Mouse (Mus musculus) CH12.LX (cell line): ENCODE results near the gene Polr3c. TPM values are rescaled to one million over a fixed set of nuclear protein-coding genes. Genes with fewer than 3 reads are reported as not detected.

Experiments used
- DNase-seq: peaks from one replicate; pipeline ENCODE4 v3.0.0-alpha.2; 2013; ENCODE audit errors: extremely low read depth
- H3K27ac ChIP-seq: 2 replicates; pipeline ENCODE4 v1.5.1; 2012; ENCODE audit warnings: low read depth, mild to moderate bottlenecking, control low read depth, moderate library complexity; ENCODE audit not compliant: insufficient read depth
- H3K27me3 ChIP-seq: replicated peaks from 2 replicates; pipeline ENCODE3; 2012; ENCODE audit warnings: inconsistent platforms
- H3K36me3 ChIP-seq, 2 experiments: replicated peaks in 1 of 2; 2 replicates each; pipeline versions ENCODE3 to v1.6.1; 2012; ENCODE audit warnings: inconsistent platforms in 1 of 2, low read length in 1 of 2, mild to moderate bottlenecking in 1 of 2, mixed read lengths in 1 of 2, moderate library complexity in 1 of 2; ENCODE audit not compliant: control insufficient read depth in 1 of 2, insufficient read depth in 1 of 2
- H3K4me1 ChIP-seq, 2 experiments: 2 replicates each; pipeline ENCODE4 v1.6.1; 2012; ENCODE audit warnings: inconsistent platforms in 1 of 2, moderate library complexity in 1 of 2; ENCODE audit not compliant: insufficient read depth in 2 of 2, control insufficient read depth in 1 of 2
- H3K4me2 ChIP-seq: 2 replicates; pipeline ENCODE4 v1.6.1; 2012; ENCODE audit warnings: low read depth, mild to moderate bottlenecking, control low read depth; ENCODE audit not compliant: poor library complexity, insufficient read depth, severe bottlenecking
- H3K4me3 ChIP-seq, 3 experiments: fragments of 150-350 bp in 1 of 3; sonication (generic) in 1 of 3; replicated peaks in 1 of 3; 2 replicates each; pipeline versions ENCODE3 to v1.5.1; 2011 to 2012; ENCODE audit warnings: low read depth in 2 of 3, low read length in 2 of 3, mild to moderate bottlenecking in 2 of 3, moderate library complexity in 2 of 3, control low read depth in 1 of 3, improper control_type of control experiment in 1 of 3, inconsistent platforms in 1 of 3, mixed read lengths in 1 of 3; ENCODE audit not compliant: poor library complexity in 1 of 3
- H3K79me2 ChIP-seq: replicated peaks from 2 replicates; pipeline ENCODE4 v1.6.1; 2012; ENCODE audit warnings: mild to moderate bottlenecking, moderate library complexity; ENCODE audit not compliant: control insufficient read depth, poor library complexity, insufficient read depth, severe bottlenecking; ENCODE audit errors: extremely low read depth
- H3K9ac ChIP-seq: 2 replicates; pipeline ENCODE4 v1.6.1; 2012; ENCODE audit warnings: low read depth, mild to moderate bottlenecking, control low read depth, moderate library complexity; ENCODE audit not compliant: insufficient read depth
- H3K9me3 ChIP-seq: replicated peaks from 2 replicates; pipeline ENCODE3; 2012; ENCODE audit warnings: low read length, inconsistent platforms, mixed read lengths
- CHD1 ChIP-seq: IDR thresholded peaks from 2 replicates; pipeline ENCODE4 v1.6.1; 2012; ENCODE audit warnings: low read depth, low read length, improper control_type of control experiment, inconsistent platforms
- CTCF ChIP-seq, 2 experiments: IDR thresholded peaks in 1 of 2; conservative IDR thresholded peaks in 1 of 2; 2 replicates each; pipeline ENCODE4 v1.5.1; 2011 to 2012; ENCODE audit warnings: low read depth in 2 of 2, low read length in 2 of 2, improper control_type of control experiment in 1 of 2, inconsistent platforms in 1 of 2, mild to moderate bottlenecking in 1 of 2, moderate library complexity in 1 of 2
- ELF1 ChIP-seq: IDR thresholded peaks from 2 replicates; pipeline ENCODE4 v1.6.1; 2014; ENCODE audit warnings: low read depth, mild to moderate bottlenecking, inconsistent platforms, low read length, improper control_type of control experiment
- EP300 ChIP-seq: IDR thresholded peaks from 2 replicates; pipeline ENCODE4 v1.6.1; 2011; ENCODE audit warnings: low read length, improper control_type of control experiment
- ETS1 ChIP-seq: conservative IDR thresholded peaks from 2 replicates; pipeline ENCODE4 v1.6.1; 2012; ENCODE audit warnings: low read depth, mild to moderate bottlenecking, inconsistent platforms, low read length, improper control_type of control experiment, moderate library complexity
- GABPA ChIP-seq: IDR thresholded peaks from 2 replicates; pipeline ENCODE4 v1.6.1; 2012; ENCODE audit warnings: low read depth, low read length, improper control_type of control experiment, inconsistent platforms; ENCODE audit not compliant: insufficient replicate concordance
- HCFC1 ChIP-seq: IDR thresholded peaks from 2 replicates; pipeline ENCODE4 v1.6.1; 2012; ENCODE audit warnings: low read depth, mild to moderate bottlenecking, inconsistent platforms, low read length, improper control_type of control experiment
- JUN ChIP-seq: IDR thresholded peaks from 2 replicates; pipeline ENCODE4 v1.6.1; 2011; ENCODE audit warnings: low read depth, mild to moderate bottlenecking, low read length, improper control_type of control experiment, moderate library complexity; ENCODE audit not compliant: insufficient read depth
- MEF2A ChIP-seq: IDR thresholded peaks from 2 replicates; pipeline ENCODE4 v1.6.1; 2014; ENCODE audit warnings: low read depth, mild to moderate bottlenecking, inconsistent platforms, low read length, improper control_type of control experiment, borderline replicate concordance
- MXI1 ChIP-seq: IDR thresholded peaks from 2 replicates; pipeline ENCODE4 v1.6.1; 2011; ENCODE audit warnings: mild to moderate bottlenecking, low read depth, low read length, improper control_type of control experiment
- NELFE ChIP-seq: IDR thresholded peaks from 2 replicates; pipeline ENCODE4 v1.6.1; 2011; ENCODE audit warnings: low read depth, low read length, improper control_type of control experiment
- NRF1 ChIP-seq: IDR thresholded peaks from 2 replicates; pipeline ENCODE4 v1.6.1; 2014; ENCODE audit warnings: low read depth, mild to moderate bottlenecking, inconsistent platforms, low read length, improper control_type of control experiment, moderate library complexity
- POLR2A ChIP-seq: IDR thresholded peaks from 2 replicates; pipeline ENCODE4 v1.6.1; 2011; ENCODE audit warnings: low read depth, mild to moderate bottlenecking, improper control_type of control experiment, low read length
- RCOR1 ChIP-seq: conservative IDR thresholded peaks from 2 replicates; pipeline ENCODE4 v1.6.1; 2012; ENCODE audit warnings: low read depth, mild to moderate bottlenecking, inconsistent platforms, low read length, improper control_type of control experiment
- SIN3A ChIP-seq: IDR thresholded peaks from 2 replicates; pipeline ENCODE4 v1.6.1; 2012; ENCODE audit warnings: low read length, improper control_type of control experiment, inconsistent platforms
- SMC3 ChIP-seq: IDR thresholded peaks from 2 replicates; pipeline ENCODE4 v1.6.1; 2011; ENCODE audit warnings: low read depth, low read length, improper control_type of control experiment
- TBP ChIP-seq: conservative IDR thresholded peaks from 2 replicates; pipeline ENCODE4 v1.6.1; 2011; ENCODE audit warnings: low read depth, low read length, improper control_type of control experiment
- TCF12 ChIP-seq: IDR thresholded peaks from 2 replicates; pipeline ENCODE4 v1.6.1; 2014; ENCODE audit warnings: low read depth, mild to moderate bottlenecking, inconsistent platforms, low read length, improper control_type of control experiment
- UBTF ChIP-seq: IDR thresholded peaks from 2 replicates; pipeline ENCODE4 v1.6.1; 2012; ENCODE audit warnings: low read depth, mild to moderate bottlenecking, inconsistent platforms, low read length, improper control_type of control experiment, moderate library complexity
- USF1 ChIP-seq: IDR thresholded peaks from 2 replicates; pipeline ENCODE4 v1.6.1; 2014; ENCODE audit warnings: low read depth, mild to moderate bottlenecking, inconsistent platforms, low read length, improper control_type of control experiment
- USF2 ChIP-seq: conservative IDR thresholded peaks from 2 replicates; pipeline ENCODE4 v1.6.1; 2011; ENCODE audit warnings: low read depth, low read length, improper control_type of control experiment
- ZKSCAN1 ChIP-seq: IDR thresholded peaks from 2 replicates; pipeline ENCODE4 v1.6.1; 2012; ENCODE audit warnings: low read depth, inconsistent platforms, low read length, improper control_type of control experiment, borderline replicate concordance
- dilution Hi-C: fragments of 300-500 bp; cut with MboI; formaldehyde crosslinking; loops from 2 replicates; pipeline ENCODE4 v1.14.3; 2020; ENCODE audit warnings: low sequenced_read_pairs; ENCODE audit not compliant: extremely low pct_unique_long_range_greater_than_20kb, extremely low pct_ligation_motif_present
- in situ Hi-C: fragments of 300-500 bp; cut with MboI; formaldehyde crosslinking; loops from 3 replicates; pipeline ENCODE4 v1.14.3; 2019; ENCODE audit warnings: low sequenced_read_pairs, low pct_ligation_motif_present, low pct_unique_long_range_greater_than_20kb, mixed read lengths
- polyA plus RNA-seq: library from polyadenylated mRNA; unstranded; fragments of >175 nt; gene quantifications from 2 replicates; pipeline ENCODE4 v1.2.1, GENCODE M21; 2012; ENCODE audit warnings: low read depth; ENCODE audit not compliant: insufficient read length
- total RNA-seq, 2 experiments: library from RNA; depleted of rRNA; stranded (reverse); fragments of 300-350 nt in 1 of 2; fragments of >200 nt in 1 of 2; gene quantifications; 2 replicates each; pipeline ENCODE4 v1.2.3; 2012 to 2014

Gene Polr3c
- total and polyA plus RNA-seq, 3 experiments = 18.1 to 78.3 (median 34.5) TPM

DNA sequence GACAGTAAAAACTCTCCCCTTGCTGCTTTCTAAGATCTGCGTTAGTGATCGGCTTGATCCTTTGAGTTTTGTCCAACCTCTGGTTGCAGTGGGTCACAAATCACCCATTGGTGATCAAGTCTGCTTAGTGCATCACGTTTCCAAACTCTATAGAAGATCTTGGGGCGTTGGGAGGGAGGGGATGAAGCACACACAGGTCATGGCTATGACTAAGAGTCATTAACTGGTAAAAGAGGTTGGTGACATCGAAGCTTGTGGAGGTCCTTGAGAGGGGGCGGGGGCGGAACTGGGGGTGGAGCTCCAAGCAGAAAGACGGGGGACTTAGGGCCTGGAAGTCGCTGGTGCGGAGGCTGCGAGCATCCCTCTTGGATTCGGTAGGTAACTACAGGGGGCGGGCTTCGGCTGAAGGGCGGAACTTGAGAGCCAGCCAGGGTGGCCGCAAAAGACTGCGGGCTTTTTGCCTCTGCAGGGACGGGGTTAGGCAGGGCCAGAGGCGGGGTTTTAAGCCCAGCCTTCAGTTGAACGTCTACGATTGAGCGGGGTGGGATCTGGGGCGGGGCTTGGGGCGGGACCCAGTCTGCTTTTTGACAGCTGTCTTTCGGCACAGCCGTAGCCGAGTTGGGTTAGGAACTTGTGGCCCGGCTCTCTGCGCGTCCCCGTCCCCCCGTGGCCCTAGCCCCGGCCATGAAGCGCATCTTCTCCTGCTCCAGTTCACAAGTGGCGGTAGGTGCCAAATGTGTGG is 57.5 kb downstream of the Polr3c start, which contains the start of gene Ankrd35:
TSS of gene Ankrd35 (plus strand) at position 405 of the 742 bp plus-strand sequence.
- no peaks in the 10 kb centered on the region for H3K36me3 ChIP-seq
- H3K9ac ChIP-seq = peak within 1 kb of the TSS; percentile 6; the same call in 1 of the 2 replicates
- peaks cover 12% of the 10 kb centered on the region for H3K27me3 ChIP-seq
- no peaks in the 10 kb centered on the region for H3K9me3 ChIP-seq
- H3K27ac ChIP-seq = no peak within 1 kb of the TSS
- peak within 1 kb of the TSS; percentile 75 for H3K4me2 ChIP-seq
- peak within 1 kb of the TSS; percentile 30 to 65 (median 64) for H3K4me3 ChIP-seq
- TF ChIP-seq SIN3A = peak; percentile 87; the same call in 1 of the 2 replicates
- TF ChIP-seq TCF12 = 0 out of 2 replicates have a peak, but pooled peaks have one; percentile 23
- 0 out of 2 replicates have a peak, but pooled peaks have one; percentile 41 for TF ChIP-seq UBTF
- peak; percentile 43; the same call in 1 of the 2 replicates for TF ChIP-seq POLR2A
- peak; percentile 32; the same call in 1 of the 2 replicates for TF ChIP-seq ELF1
- TF ChIP-seq SMC3 = 0 out of 2 replicates have a peak, but pooled peaks have one; percentile 4
- no peak for TF ChIP-seq CHD1
- no peak for TF ChIP-seq EP300
- TF ChIP-seq ETS1 = 0 out of 2 replicates have a peak, but pooled peaks have one; percentile 9
- TF ChIP-seq CTCF (conservative IDR thresholded peaks at IDR 0.05 in 1 of 2, IDR thresholded peaks at IDR 0.05 in 1 of 2; ENCODE audit: low read depth in 2 of 2, low read length in 2 of 2) = peak in 1 of 2 experiments; percentile 14; a peak in 1 of 4 replicates
- TF ChIP-seq JUN = no peak
- peak; percentile 82 for TF ChIP-seq MXI1
- DNase-seq = peak; percentile 95
- in situ Hi-C loops (no loop called here), dilution Hi-C loops (no loop called here)
- no peaks in the 10 kb centered on the region for H3K79me2 ChIP-seq
- H3K4me1 ChIP-seq = peaks cover 17 to 28% of the 10 kb centered on the region in 2 experiments

DNA sequence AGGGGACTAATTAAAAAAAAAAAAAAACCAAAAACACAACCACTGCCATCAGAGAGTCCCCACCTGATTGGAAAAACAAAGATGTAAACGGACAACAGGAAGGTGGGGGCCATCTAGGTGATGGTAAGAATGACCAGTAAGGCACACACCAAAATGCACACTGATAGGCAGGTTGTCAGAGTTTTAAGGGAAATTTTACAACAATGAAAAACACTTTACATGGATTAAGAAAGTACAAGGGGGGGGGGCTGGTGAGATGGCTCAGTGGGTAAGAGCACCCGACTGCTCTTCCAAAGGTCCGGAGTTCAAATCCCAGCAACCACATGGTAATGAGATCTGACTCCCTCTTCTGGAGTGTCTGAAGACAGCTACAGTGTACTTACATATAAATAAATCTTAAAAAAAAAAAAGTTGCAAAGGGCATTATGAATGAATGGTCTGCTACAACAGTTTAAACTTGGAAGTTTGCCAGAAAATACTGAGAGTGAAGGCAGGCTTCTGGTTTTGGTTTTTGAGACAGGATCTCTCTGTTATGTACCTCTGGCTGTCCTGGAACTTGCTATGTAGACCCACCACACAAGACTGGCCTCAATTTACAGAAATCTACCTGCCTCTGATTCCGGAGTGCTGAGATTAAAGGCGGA is 58.9 kb downstream of the Polr3c start:
- no peak for DNase-seq
- no peak for TF ChIP-seq MEF2A
- TF ChIP-seq HCFC1 = no peak
- TF ChIP-seq USF1 = no peak
- TF ChIP-seq EP300 = no peak
- TF ChIP-seq GABPA = no peak
- no peak for TF ChIP-seq ZKSCAN1
- no peak for TF ChIP-seq NELFE
- no peak for TF ChIP-seq POLR2A
- TF ChIP-seq ETS1 = no peak
- no peak for TF ChIP-seq NRF1
- TF ChIP-seq RCOR1 = no peak
- TF ChIP-seq SIN3A = no peak
- TF ChIP-seq USF2 = no peak
- TF ChIP-seq TBP = no peak
- H3K27ac ChIP-seq = no peak overlapping the region
- H3K4me3 ChIP-seq = no peak overlapping the region
- no peaks in the 10 kb centered on the region for H3K79me2 ChIP-seq
- H3K36me3 ChIP-seq = no peaks in the 10 kb centered on the region
- H3K9ac ChIP-seq = no peak overlapping the region
- no peaks in the 10 kb centered on the region for H3K9me3 ChIP-seq
- peaks cover 10 to 24% of the 10 kb centered on the region in 2 experiments for H3K4me1 ChIP-seq
- in situ Hi-C loops = no loop called here
- H3K27me3 ChIP-seq = peaks cover 12% of the 10 kb centered on the region
- dilution Hi-C loops = no loop called here
- no peak overlapping the region for H3K4me2 ChIP-seq
